Mouse (Mus musculus): ENCODE results near the gene Srsf2. TPM values are rescaled to one million over a fixed set of nuclear protein-coding genes. Genes with fewer than 3 reads are reported as not detected.

Gene Srsf2
- polyA plus RNA-seq, 1 experiment from 2014 or later, result 935 TPM

GRCm38 (mm10) chr11:116802709-116803108 lies 50.2 kb downstream of the Srsf2 start:
- 86% methylated on average over 5 of the region's 5 CpGs for WGBS

GRCm38 (mm10) chr11:116801106-116801505 lies 51.8 kb downstream of the Srsf2 start:
- no peak overlapping the region for H3K4me3 ChIP-seq (ENCODE audit: low read depth, low read length)
- H3K4me2 ChIP-seq (replicated peaks; ENCODE audit: low read depth, low read length), result no peak overlapping the region
- ATAC-seq (ENCODE audit: low FRiP score) (no peak), DNase-seq (ENCODE audit: low spot score) (no peak)
- WGBS, result 72% methylated on average over 5 of the region's 5 CpGs
- no peak overlapping the region for H3K9ac ChIP-seq (ENCODE audit: low read depth, low read length)
- H3K27me3 ChIP-seq (ENCODE audit: control insufficient read depth, insufficient read depth, low read length), result no peaks in the 10 kb centered on the region
- no peaks in the 10 kb centered on the region for H3K36me3 ChIP-seq (ENCODE audit: control insufficient read depth, insufficient read depth, low read length)
- no peaks in the 10 kb centered on the region for H3K4me1 ChIP-seq (replicated peaks; ENCODE audit: control insufficient read depth, insufficient read depth, low read length)
- no peak overlapping the region for H3K27ac ChIP-seq (ENCODE audit: low read depth, low read length)
- H3K9me3 ChIP-seq (ENCODE audit: control insufficient read depth, low read length), result no peaks in the 10 kb centered on the region

More at GRCm38 (mm10) chr11:116802709-116803108, 50.2 kb downstream of the Srsf2 start:
- Histone ChIP-seq H3K9me3 (ENCODE audit: control insufficient read depth, low read length) (no peaks in the 10 kb centered on the region), H3K4me3 (ENCODE audit: low read depth, low read length) (no peak overlapping the region), H3K4me1 (replicated peaks; ENCODE audit: control insufficient read depth, insufficient read depth, low read length) (no peaks in the 10 kb centered on the region), H3K27ac (ENCODE audit: low read depth, low read length) (no peak overlapping the region), H3K9ac (ENCODE audit: low read depth, low read length) (no peak overlapping the region), H3K36me3 (ENCODE audit: control insufficient read depth, insufficient read depth, low read length) (no peaks in the 10 kb centered on the region), H3K4me2 (replicated peaks; ENCODE audit: low read depth, low read length) (no peak overlapping the region), H3K27me3 (ENCODE audit: control insufficient read depth, insufficient read depth, low read length) (no peaks in the 10 kb centered on the region)
- DNase-seq (ENCODE audit: low spot score), result no peak
- ATAC-seq (ENCODE audit: low FRiP score), result no peak

Other genes with a start within 250 kb of the Srsf2 start
- 2.1 and 2.7 TPM in 2 replicates for gene Rhbdf2, start 226.1 kb downstream of the Srsf2 start, polyA plus RNA-seq (2014; fragmentation: Nextera tagmentation; extraction: Ambion mirVana)
- 0.32 and 0.43 TPM in 2 replicates for gene Prcd, start 199.6 kb downstream of the Srsf2 start, polyA plus RNA-seq (2014; fragmentation: Nextera tagmentation; extraction: Ambion mirVana)
- 2.4 and 2.8 TPM in 2 replicates for gene Cygb, start 198.8 kb downstream of the Srsf2 start, polyA plus RNA-seq (2014; fragmentation: Nextera tagmentation; extraction: Ambion mirVana)
- gene St6galnac1, start 77.6 kb downstream of the Srsf2 start, polyA plus RNA-seq (2014; fragmentation: Nextera tagmentation; extraction: Ambion mirVana), result not detected in 2 replicates
- gene Mxra7, start 25.0 kb downstream of the Srsf2 start, polyA plus RNA-seq (2014; fragmentation: Nextera tagmentation; extraction: Ambion mirVana), result 57.9 and 61.8 TPM in 2 replicates
- gene Mettl23, start 9.8 kb downstream of the Srsf2 start, polyA plus RNA-seq (2014; fragmentation: Nextera tagmentation; extraction: Ambion mirVana), result 61.6 and 70.6 TPM in 2 replicates
- gene Jmjd6, start 9.6 kb downstream of the Srsf2 start, polyA plus RNA-seq (2014; fragmentation: Nextera tagmentation; extraction: Ambion mirVana), result 88.8 and 91.3 TPM in 2 replicates
- gene Mfsd11, start 654 bp downstream of the Srsf2 start, polyA plus RNA-seq (2014; fragmentation: Nextera tagmentation; extraction: Ambion mirVana), result 37.0 and 38.6 TPM in 2 replicates
- 5.7 and 6.6 TPM in 2 replicates for gene Mgat5b, start 65.8 kb upstream of the Srsf2 start, polyA plus RNA-seq (2014; fragmentation: Nextera tagmentation; extraction: Ambion mirVana)

All from hindbrain, embryonic 11.5 days (tissue).